Mouse (Mus musculus): Measurements from ENCODE around the gene Pou2f3. TPM values are rescaled to one million over a fixed set of nuclear protein-coding genes. Genes with fewer than 3 reads are reported as not detected.

Gene Pou2f3
- polyA plus RNA-seq, 1 experiment from 2014 or later = not detected

DNA sequence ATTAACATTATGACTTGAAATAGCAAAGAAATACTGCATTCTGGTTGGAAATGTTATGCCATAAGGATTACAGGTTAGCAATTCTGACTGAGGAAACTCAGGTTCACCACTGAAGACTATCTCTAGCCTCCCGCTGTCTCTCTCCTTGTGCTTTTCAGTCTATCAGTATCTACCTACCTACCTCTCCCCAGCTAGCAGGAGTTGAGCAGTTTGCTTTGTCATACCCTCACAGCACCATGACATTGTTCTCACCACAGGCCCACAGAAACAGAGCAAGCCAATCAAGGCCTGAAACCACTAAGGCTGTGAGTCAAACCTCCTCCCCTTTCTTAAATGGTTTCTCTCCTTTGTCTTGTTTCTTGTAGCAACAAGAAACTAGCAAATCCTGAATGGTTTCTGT is 135.6 kb downstream of the Pou2f3 start:
- Histone ChIP-seq H3K36me3 (no peaks in the 10 kb centered on the region), H3K4me3 (no peak overlapping the region), H3K27me3 (ENCODE audit: low read depth, poor library complexity, severe bottlenecking) (no peaks in the 10 kb centered on the region), H3K27ac (replicated peaks) (no peak overlapping the region), H3K4me1 (peaks cover 20% of the 10 kb centered on the region), H3K9me3 (replicated peaks) (no peaks in the 10 kb centered on the region)
- 86% methylated on average over 1 of the region's 1 CpGs for WGBS
- no peak for DNase-seq (ENCODE audit: low spot score)

Other genes with a start within 250 kb of the Pou2f3 start
- gene Arhgef12, start 103.1 kb downstream of the Pou2f3 start, polyA plus RNA-seq (2016; fragmentation: Nextera tagmentation; extraction: Ambion mirVana) = 7.3 and 7.8 TPM in 2 replicates
- gene Tmem136, start 93.8 kb downstream of the Pou2f3 start, polyA plus RNA-seq (2016; fragmentation: Nextera tagmentation; extraction: Ambion mirVana) = 12.6 and 16.3 TPM in 2 replicates
- 32.0 and 36.5 TPM in 2 replicates for gene Oaf, start 29.5 kb upstream of the Pou2f3 start, polyA plus RNA-seq (2016; fragmentation: Nextera tagmentation; extraction: Ambion mirVana)
- 0.94 and 0.98 TPM in 2 replicates for gene Trim29, start 100.5 kb upstream of the Pou2f3 start, polyA plus RNA-seq (2016; fragmentation: Nextera tagmentation; extraction: Ambion mirVana)